Mouse (Mus musculus) bone marrow, adult 2 months (tissue): ENCODE data around the gene Acox1.

ENCODE experiments used
- CTCF ChIP-seq: fragments of 200-500 bp; IDR thresholded peaks from 2 replicates; pipeline ENCODE4 v1.5.1; 2011; ENCODE audit warnings: low read length, control low read depth; ENCODE audit not compliant: control insufficient read depth, insufficient read depth
- POLR2A ChIP-seq: fragments of 200-500 bp; IDR thresholded peaks from 2 replicates; pipeline ENCODE4 v1.6.1; 2011; ENCODE audit warnings: low read depth, mild to moderate bottlenecking, control low read depth, low read length, borderline replicate concordance; ENCODE audit not compliant: control insufficient read depth

DNA sequence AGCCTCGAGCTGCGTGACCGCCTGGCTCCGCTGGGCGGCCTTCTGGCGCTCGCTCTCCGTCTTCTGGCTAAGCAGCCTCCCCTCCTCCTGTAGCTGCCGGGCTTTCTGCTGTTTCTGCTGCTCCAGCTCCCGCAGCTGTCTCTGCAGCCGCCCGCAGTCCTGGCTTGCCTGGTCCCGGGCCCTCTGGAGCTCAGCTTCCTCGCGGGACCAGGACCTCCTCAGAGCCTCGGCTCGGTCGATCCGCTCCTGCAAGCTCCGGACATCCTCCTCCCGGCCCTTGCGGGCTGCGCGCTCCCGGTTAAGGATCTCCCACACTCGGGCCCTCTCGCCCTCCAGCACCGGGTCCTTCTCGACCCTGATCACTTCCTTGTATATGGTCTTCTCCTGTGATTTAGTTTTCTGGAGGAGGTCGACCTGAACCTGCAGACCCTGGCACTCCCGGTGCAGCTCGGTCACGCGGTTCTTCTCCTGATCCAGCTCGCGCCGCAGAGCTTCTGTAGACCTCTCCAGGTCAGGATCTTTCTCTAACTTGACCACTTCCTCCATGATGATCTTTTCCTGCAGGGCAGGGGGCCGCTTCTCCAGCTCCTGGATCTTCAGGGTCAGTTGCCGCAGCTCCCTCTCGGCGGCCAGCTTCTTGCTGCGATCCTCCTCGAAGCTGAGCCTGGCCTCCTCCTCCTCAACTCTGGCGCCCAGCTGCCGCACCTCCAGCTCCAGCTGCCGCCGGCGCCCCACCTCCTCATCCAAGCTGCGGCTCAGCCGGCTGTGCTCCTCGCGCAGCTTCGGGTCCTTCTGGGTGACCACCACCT is 23.3 kb upstream of the Acox1 start:
- TF ChIP-seq CTCF (no peak), POLR2A (no peak; the same call in 1 of the 2 replicates)
